Mouse (Mus musculus) liver, embryonic 16.5 days (tissue): Measurements from ENCODE around the gene Bag1. TPM values are rescaled to one million over a fixed set of nuclear protein-coding genes. Genes with fewer than 3 reads are reported as not detected.
A peak's percentile ranks its signal among the peaks of the same experiment; 100 is the strongest.

Experiments used
- ATAC-seq: fragments of 200-750 bp; cut with Nextera tagmentation; 2 replicates; pipeline ENCODE4 v1.8.0; 2017; ENCODE audit warnings: low read depth, mild to moderate bottlenecking, moderate number of reproducible peaks, moderate library complexity
- H3K27ac ChIP-seq: fragments of 300-500 bp; sonication (generic); 2 replicates; pipeline ENCODE4 v1.5.1; 2014; ENCODE audit warnings: mild to moderate bottlenecking, low read length
- H3K27me3 ChIP-seq: fragments of 300-500 bp; sonication (generic); 2 replicates; pipeline ENCODE4 v1.6.1; 2014; ENCODE audit warnings: low read depth, low read length, mixed read lengths; ENCODE audit not compliant: control insufficient read depth, insufficient read depth
- H3K36me3 ChIP-seq: fragments of 300-500 bp; sonication (generic); 2 replicates; pipeline ENCODE4 v1.6.1; 2014; ENCODE audit warnings: mild to moderate bottlenecking; ENCODE audit not compliant: control insufficient read depth, insufficient read depth
- H3K4me1 ChIP-seq: fragments of 300-500 bp; sonication (generic); 2 replicates; pipeline ENCODE4 v1.6.1; 2014; ENCODE audit warnings: low read depth, low read length, mixed read lengths; ENCODE audit not compliant: control insufficient read depth
- H3K4me2 ChIP-seq: fragments of 300-500 bp; sonication (generic); 2 replicates; pipeline ENCODE4 v1.6.1; 2014; ENCODE audit warnings: low read depth, low read length, mixed read lengths
- H3K4me3 ChIP-seq: fragments of 300-500 bp; sonication (generic); 2 replicates; pipeline ENCODE4 v1.5.1; 2014; ENCODE audit warnings: low read depth, mild to moderate bottlenecking, low read length
- H3K9ac ChIP-seq: fragments of 300-500 bp; sonication (generic); 2 replicates; pipeline ENCODE4 v1.6.1; 2014; ENCODE audit warnings: low read depth, low read length
- H3K9me3 ChIP-seq: fragments of 300-500 bp; sonication (generic); replicated peaks from 2 replicates; pipeline ENCODE4 v1.6.1; 2016; ENCODE audit warnings: low read length; ENCODE audit not compliant: control insufficient read depth
- WGBS: fragments of 180-500 bp; shearing (Covaris S2); extraction: QIAGEN DNeasy Blood & Tissue Kit; methylation state at CpG from one replicate; pipeline ENCODE4 v1.1.7; 2014; ENCODE audit not compliant: insufficient replicate concordance; 5-methylcytosine and 5-hydroxymethylcytosine counted together
- polyA plus RNA-seq: library from polyadenylated mRNA; unstranded; fragments of >200 nt; fragmentation: Nextera tagmentation; extraction: Ambion mirVana; gene quantifications from 2 replicates; pipeline ENCODE4 v1.2.1, GENCODE M21; 2015

The Bag1 gene
- 99.7 and 103 TPM in 2 replicates for polyA plus RNA-seq

DNA sequence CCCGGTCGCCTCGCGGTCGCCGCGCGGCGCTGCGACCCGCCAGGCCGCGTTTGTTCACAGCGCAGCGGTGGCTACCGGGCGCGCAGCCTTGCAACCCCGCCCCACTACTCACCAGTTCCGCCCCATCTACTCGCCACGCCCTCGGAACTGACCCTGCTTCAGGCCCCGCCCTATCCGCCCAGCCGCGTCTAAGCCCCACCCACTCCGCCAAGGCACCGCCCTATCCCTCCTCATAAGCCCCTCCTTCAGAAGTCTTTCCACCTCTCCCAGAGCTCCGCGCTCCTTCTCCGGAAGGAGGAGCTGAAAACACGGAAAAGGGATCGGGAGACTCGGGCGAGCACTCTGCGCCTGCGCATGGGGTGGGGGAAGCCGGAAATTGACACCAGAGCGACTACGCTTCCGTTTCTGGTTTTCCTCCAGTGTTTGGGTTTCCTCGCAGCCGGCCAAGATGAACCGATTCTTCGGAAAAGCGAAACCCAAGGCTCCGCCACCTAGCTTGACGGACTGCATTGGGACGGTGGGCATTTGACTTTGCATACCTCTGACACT lies at the start of gene Bag1, which contains the start of gene Chmp5:
Gene Bag1 (minus strand): TSS at position 135 of the 549 bp plus-strand sequence.
Gene Chmp5 (plus strand): TSS at position 248 of the 549 bp plus-strand sequence.
- Histone ChIP-seq H3K4me1 (peaks cover 23% of the 10 kb centered on the region), H3K4me2 (peak within 1 kb of the TSS; percentile 92), H3K36me3 (peaks cover 19% of the 10 kb centered on the region), H3K4me3 (peak within 1 kb of the TSS; percentile 98), H3K9ac (peak within 1 kb of the TSS; percentile 95), H3K27ac (peak within 1 kb of the TSS; percentile 93), H3K9me3 (no peaks in the 10 kb centered on the region), H3K27me3 (no peaks in the 10 kb centered on the region)
- ATAC-seq: peak; percentile 95
- under 1% methylated on average over 50 of the region's 50 CpGs for WGBS

GRCm38 (mm10) chr4:40996302-40996701 lies 48.2 kb upstream of the Bag1 start:
- whole genome bisulfite sequencing: 59% methylated on average over 6 of the region's 6 CpGs
- Histone ChIP-seq H3K36me3 (peaks cover 67% of the 10 kb centered on the region), H3K27me3 (no peaks in the 10 kb centered on the region), H3K4me1 (peaks cover 27% of the 10 kb centered on the region), H3K9ac (no peak overlapping the region), H3K4me2 (no peak overlapping the region), H3K9me3 (no peaks in the 10 kb centered on the region), H3K4me3 (no peak overlapping the region), H3K27ac (no peak overlapping the region)
- peak; percentile 56 for ATAC-seq

GRCm38 (mm10) chr4:40989633-40990032 lies 41.5 kb upstream of the Bag1 start:
- no peak overlapping the region for H3K4me2 ChIP-seq
- no peaks in the 10 kb centered on the region for H3K27me3 ChIP-seq
- H3K4me3 ChIP-seq: no peak overlapping the region
- peaks cover 64% of the 10 kb centered on the region for H3K36me3 ChIP-seq
- H3K27ac ChIP-seq: no peak overlapping the region
- H3K9me3 ChIP-seq: no peaks in the 10 kb centered on the region
- H3K9ac ChIP-seq: no peak overlapping the region
- ATAC-seq: no peak
- WGBS: 80% methylated on average over 6 of the region's 6 CpGs
- no peaks in the 10 kb centered on the region for H3K4me1 ChIP-seq

GRCm38 (mm10) chr4:40983686-40984085 lies 35.6 kb upstream of the Bag1 start:
- Histone ChIP-seq H3K9me3 (no peaks in the 10 kb centered on the region), H3K36me3 (peaks cover 36% of the 10 kb centered on the region), H3K27me3 (no peaks in the 10 kb centered on the region), H3K4me3 (no peak overlapping the region), H3K4me2 (no peak overlapping the region), H3K4me1 (no peaks in the 10 kb centered on the region), H3K27ac (no peak overlapping the region), H3K9ac (no peak overlapping the region)
- WGBS: 56% methylated on average over 1 of the region's 1 CpGs
- ATAC-seq: no peak

DNA sequence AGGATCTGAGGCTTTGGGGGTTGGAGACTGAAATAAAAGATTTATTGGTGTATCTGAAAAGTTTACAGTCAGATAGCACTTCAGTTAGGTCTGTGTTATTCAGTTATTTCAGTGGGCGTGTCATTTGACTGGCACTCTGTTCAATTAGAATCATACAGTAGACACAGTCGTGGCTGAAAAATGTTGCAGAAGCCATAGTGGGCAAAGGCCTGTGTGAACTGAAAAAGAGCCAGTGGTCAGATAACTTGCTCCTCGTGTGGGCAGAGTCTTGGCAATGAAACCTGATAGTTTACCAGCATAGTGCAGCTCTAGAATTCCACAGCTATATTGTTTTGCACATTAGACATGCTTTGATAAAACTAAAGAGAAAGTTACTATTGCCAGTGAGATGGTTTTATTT lies 34.4 kb upstream of the Bag1 start:
- no peak overlapping the region for H3K9ac ChIP-seq
- WGBS: 54% methylated on average over 3 of the region's 3 CpGs
- peaks cover 35% of the 10 kb centered on the region for H3K36me3 ChIP-seq
- no peak for ATAC-seq
- H3K4me3 ChIP-seq: no peak overlapping the region
- no peaks in the 10 kb centered on the region for H3K27me3 ChIP-seq
- H3K4me1 ChIP-seq: no peaks in the 10 kb centered on the region
- H3K4me2 ChIP-seq: no peak overlapping the region
- no peaks in the 10 kb centered on the region for H3K9me3 ChIP-seq
- no peak overlapping the region for H3K27ac ChIP-seq

GRCm38 (mm10) chr4:40979430-40979829 lies 31.3 kb upstream of the Bag1 start:
- ATAC-seq: no peak
- H3K9ac ChIP-seq: no peak overlapping the region
- 73% methylated on average over 1 of the region's 1 CpGs for WGBS

DNA sequence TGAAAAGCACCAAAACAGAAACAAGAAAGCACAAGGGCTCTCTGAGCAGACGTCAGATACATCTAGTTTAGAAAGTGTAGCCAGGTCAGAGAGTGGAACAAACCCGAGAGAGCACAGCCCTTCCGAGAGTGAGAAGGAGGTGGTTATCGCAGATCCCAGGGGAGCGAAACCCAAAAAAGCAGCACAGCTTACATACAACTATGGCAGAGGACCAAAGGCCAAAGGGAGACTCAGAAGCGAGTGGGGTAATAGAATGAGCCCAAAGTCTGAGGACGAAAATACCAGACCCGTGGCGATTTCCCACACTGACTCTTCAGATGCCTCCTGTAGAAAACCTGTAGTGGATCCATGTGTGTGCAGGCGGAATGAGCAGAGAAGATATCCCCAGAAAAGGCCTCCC lies 28.6 kb upstream of the Bag1 start:
- H3K4me2 ChIP-seq: no peak overlapping the region
- H3K27ac ChIP-seq: no peak overlapping the region

More at GRCm38 (mm10) chr4:40979430-40979829, 31.3 kb upstream of the Bag1 start:
- Histone ChIP-seq H3K4me1 (peaks cover 3% of the 10 kb centered on the region), H3K27me3 (no peaks in the 10 kb centered on the region), H3K27ac (no peak overlapping the region), H3K36me3 (peaks cover 16% of the 10 kb centered on the region), H3K4me3 (no peak overlapping the region), H3K9me3 (no peaks in the 10 kb centered on the region), H3K4me2 (no peak overlapping the region)

DNA sequence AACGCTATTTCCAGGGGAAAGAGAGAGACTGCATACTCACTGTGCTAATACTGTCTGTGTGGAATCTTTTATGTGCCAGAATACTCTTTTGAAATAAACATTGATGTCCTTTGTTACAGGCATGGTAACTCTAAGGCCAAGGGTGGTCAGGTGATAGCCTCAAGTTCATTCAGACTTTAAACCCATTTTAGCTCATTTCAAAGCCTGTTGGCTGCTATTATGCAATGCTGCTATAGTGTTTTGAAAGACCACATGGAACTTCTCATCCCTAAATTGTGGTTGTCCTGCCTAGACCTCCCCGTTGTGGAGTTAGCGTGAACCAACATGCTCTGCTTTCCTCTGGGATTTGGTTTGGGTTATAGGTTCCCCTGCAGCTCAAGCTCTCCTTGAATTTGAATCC lies 27.6 kb upstream of the Bag1 start:
- no peak overlapping the region for H3K4me2 ChIP-seq
- H3K27ac ChIP-seq: peak overlapping the region; percentile 70
- peaks cover 12% of the 10 kb centered on the region for H3K36me3 ChIP-seq
- H3K27me3 ChIP-seq: no peaks in the 10 kb centered on the region
- H3K4me1 ChIP-seq: peaks cover 16% of the 10 kb centered on the region
- no peaks in the 10 kb centered on the region for H3K9me3 ChIP-seq
- H3K9ac ChIP-seq: no peak overlapping the region
- ATAC-seq: peak; percentile 28
- no peak overlapping the region for H3K4me3 ChIP-seq
- WGBS: 77% methylated on average over 3 of the region's 3 CpGs

More for the DNA sequence above, 28.6 kb upstream of the Bag1 start:
- H3K27me3 ChIP-seq: no peaks in the 10 kb centered on the region
- no peak overlapping the region for H3K4me3 ChIP-seq
- no peak overlapping the region for H3K9ac ChIP-seq
- 83% methylated on average over 10 of the region's 10 CpGs for WGBS
- no peak for ATAC-seq
- peaks cover 16% of the 10 kb centered on the region for H3K4me1 ChIP-seq
- H3K9me3 ChIP-seq: no peaks in the 10 kb centered on the region
- peaks cover 16% of the 10 kb centered on the region for H3K36me3 ChIP-seq

GRCm38 (mm10) chr4:40974011-40974410 lies 25.9 kb upstream of the Bag1 start:
- no peaks in the 10 kb centered on the region for H3K27me3 ChIP-seq
- 82% methylated on average over 1 of the region's 1 CpGs for WGBS
- no peak overlapping the region for H3K4me3 ChIP-seq
- no peak for ATAC-seq
- H3K9me3 ChIP-seq: no peaks in the 10 kb centered on the region
- H3K9ac ChIP-seq: no peak overlapping the region
- H3K36me3 ChIP-seq: peaks cover 3% of the 10 kb centered on the region
- H3K4me1 ChIP-seq: peaks cover 20% of the 10 kb centered on the region
- H3K4me2 ChIP-seq: no peak overlapping the region
- no peak overlapping the region for H3K27ac ChIP-seq
